Mouse (Mus musculus) hindbrain, embryonic 10.5 days (tissue): Measurements from ENCODE around the gene Pcnx3. TPM values are rescaled to one million over a fixed set of nuclear protein-coding genes. Genes with fewer than 3 reads are reported as not detected.
A peak's percentile ranks its signal among the peaks of the same experiment; 100 is the strongest.

Source experiments
- DNase-seq: peaks from one replicate; pipeline ENCODE4 v3.0.0-alpha.2; 2017; ENCODE audit warnings: low spot score
- H3K27ac ChIP-seq: fragments of 300-500 bp; sonication (generic); 2 replicates; pipeline ENCODE4 v1.5.1; 2016; ENCODE audit warnings: mild to moderate bottlenecking, moderate library complexity
- H3K27me3 ChIP-seq: fragments of 300-500 bp; sonication (generic); 2 replicates; pipeline ENCODE4 v1.6.1; 2016; ENCODE audit warnings: mild to moderate bottlenecking; ENCODE audit not compliant: poor library complexity, insufficient read depth, severe bottlenecking
- H3K36me3 ChIP-seq: fragments of 300-500 bp; sonication (generic); 2 replicates; pipeline ENCODE4 v1.6.1; 2016; ENCODE audit warnings: mild to moderate bottlenecking, moderate library complexity
- H3K4me1 ChIP-seq: fragments of 300-500 bp; sonication (generic); replicated peaks from 2 replicates; pipeline ENCODE4 v1.6.1; 2016; ENCODE audit warnings: mild to moderate bottlenecking
- H3K4me3 ChIP-seq: fragments of 300-500 bp; sonication (generic); 2 replicates; pipeline ENCODE4 v1.5.1; 2016; ENCODE audit warnings: mild to moderate bottlenecking, moderate library complexity
- H3K9me3 ChIP-seq: fragments of 300-500 bp; sonication (generic); 2 replicates; pipeline ENCODE4 v1.6.1; 2016; ENCODE audit warnings: mild to moderate bottlenecking, moderate library complexity
- WGBS: fragments of 180-500 bp; shearing (Covaris S2); methylation state at CpG from one replicate; pipeline ENCODE4 v1.1.7; 2016; 5-methylcytosine and 5-hydroxymethylcytosine counted together
- polyA plus RNA-seq: library from polyadenylated mRNA; unstranded; fragments of >200 nt; fragmentation: Nextera tagmentation; extraction: Ambion mirVana; gene quantifications from 2 replicates; pipeline ENCODE4 v1.2.1, GENCODE M21; 2016

Pcnx3 gene
- polyA plus RNA-seq, 1 experiment from 2014 or later = 30.8 TPM

DNA sequence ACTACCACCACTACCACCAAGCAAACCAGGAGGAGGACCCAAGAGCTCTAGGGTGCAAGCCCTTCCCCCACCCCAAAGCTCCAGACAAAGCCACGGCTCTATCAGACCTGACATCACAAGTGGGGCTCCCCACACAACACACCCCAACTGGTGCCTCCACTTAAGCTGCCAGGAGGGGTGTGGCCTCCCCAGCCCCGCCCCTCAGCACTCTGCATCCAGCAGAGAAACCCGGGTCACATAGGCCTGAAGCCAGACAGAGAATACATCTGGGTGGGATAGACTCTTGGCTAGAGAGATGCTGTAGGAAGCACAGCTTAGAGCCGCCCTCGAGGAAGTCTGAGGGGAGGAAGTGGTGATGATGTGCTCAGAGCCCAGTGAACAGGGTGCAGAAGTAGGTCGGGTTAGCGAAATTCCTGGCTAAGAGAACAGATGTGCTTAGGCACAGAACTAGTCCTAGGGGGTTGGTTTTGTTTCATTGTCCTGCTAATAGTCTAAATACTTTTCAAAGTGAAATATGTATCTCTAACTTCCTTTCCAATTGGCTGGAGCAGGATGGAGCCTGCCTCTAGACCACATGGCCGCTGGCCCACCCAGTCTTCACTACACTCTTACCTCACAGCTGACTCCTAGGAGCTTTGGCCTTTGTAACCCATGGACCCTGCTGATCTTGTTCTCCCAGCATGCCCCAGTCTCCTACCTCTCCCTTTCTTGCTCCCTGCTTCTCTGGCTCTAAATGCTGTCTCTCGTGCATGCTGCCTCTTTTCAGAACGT lies 16.3 kb upstream of the Pcnx3 start:
- H3K27me3 ChIP-seq = no peaks in the 10 kb centered on the region
- H3K36me3 ChIP-seq = peaks cover 82% of the 10 kb centered on the region
- H3K4me1 ChIP-seq = peaks cover 10% of the 10 kb centered on the region
- H3K27ac ChIP-seq = peak overlapping the region; percentile 35; the same call in 1 of the 2 replicates
- no peak for DNase-seq
- H3K9me3 ChIP-seq = no peaks in the 10 kb centered on the region
- WGBS = 48% methylated on average over 10 of the region's 10 CpGs
- peak overlapping the region; percentile 3; the same call in 1 of the 2 replicates for H3K4me3 ChIP-seq

DNA sequence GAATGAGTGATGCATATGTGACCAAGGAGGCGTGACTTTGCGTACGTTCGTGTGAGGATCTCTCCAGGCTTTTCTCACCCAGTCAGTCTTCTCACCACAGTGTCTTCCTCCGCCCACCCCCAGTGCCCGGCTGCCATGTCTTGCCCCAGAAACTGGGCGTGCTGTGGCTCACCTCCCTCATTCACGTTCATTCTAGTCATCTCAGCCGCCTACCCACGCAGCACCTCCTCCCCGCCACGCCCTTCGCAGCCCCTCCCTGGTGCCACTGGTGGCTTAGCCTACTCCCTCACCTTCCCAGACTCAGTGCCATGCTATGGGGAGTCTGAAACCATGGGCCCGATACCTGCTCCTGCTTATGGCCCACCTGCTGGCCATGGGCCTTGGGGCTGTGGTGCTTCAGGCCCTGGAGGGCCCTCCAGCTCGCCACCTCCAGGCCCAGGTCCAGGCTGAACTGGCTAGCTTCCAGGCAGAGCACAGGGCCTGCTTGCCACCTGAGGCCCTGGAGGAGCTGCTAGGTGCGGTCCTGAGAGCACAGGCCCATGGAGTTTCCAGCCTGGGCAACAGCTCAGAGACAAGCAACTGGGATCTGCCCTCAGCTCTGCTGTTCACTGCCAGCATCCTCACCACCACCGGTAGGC lies 15.6 kb upstream of the Pcnx3 start, which contains the start of gene Kcnk7:
TSS of gene Kcnk7 (plus strand) at position 205 of the 638 bp plus-strand sequence.
- 78% methylated on average over 17 of the region's 17 CpGs for WGBS
- no peak for DNase-seq
- Histone ChIP-seq H3K4me3 (peak within 1 kb of the TSS; percentile 3; the same call in 1 of the 2 replicates), H3K4me1 (peaks cover 10% of the 10 kb centered on the region), H3K36me3 (peaks cover 84% of the 10 kb centered on the region), H3K27ac (peak within 1 kb of the TSS; percentile 35; the same call in 1 of the 2 replicates), H3K27me3 (no peaks in the 10 kb centered on the region), H3K9me3 (no peaks in the 10 kb centered on the region)

DNA sequence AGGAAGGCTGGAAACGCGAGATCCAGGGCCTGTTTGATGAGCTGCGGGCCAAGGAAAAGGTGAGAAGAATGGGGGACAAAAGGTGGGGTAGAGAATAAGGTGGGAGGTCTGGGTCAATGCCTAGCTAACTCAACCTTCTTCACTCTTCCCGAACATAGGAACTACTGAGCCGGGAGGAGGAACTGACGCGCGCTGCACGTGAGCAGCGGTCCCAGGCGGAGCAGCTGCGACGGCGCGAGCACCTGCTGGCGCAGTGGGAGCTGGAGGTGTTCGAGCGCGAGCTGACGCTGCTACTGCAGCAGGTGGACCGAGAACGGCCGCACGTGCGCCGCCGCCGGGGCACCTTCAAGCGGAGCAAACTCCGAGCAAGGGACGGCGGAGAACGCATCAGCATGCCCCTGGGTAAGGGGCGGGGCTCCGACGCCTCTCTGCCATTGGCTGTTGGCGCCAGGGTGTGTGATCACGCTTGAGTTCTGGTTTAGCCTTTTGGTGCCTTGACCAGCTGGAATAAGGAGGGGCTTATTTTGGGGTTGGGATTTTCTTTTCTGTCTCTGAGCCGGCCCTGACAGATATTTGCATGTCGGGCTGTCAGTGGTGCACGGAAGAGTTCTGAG lies 7.2 kb upstream of the Pcnx3 start:
- Histone ChIP-seq H3K36me3 (peaks cover 100% of the 10 kb centered on the region), H3K4me3 (peak overlapping the region; percentile 48), H3K27ac (0 out of 2 replicates have a peak overlapping the region, but pooled peaks have one; percentile 12), H3K9me3 (no peaks in the 10 kb centered on the region), H3K27me3 (peaks cover 19% of the 10 kb centered on the region), H3K4me1 (peaks cover 46% of the 10 kb centered on the region)
- 9% methylated on average over 41 of the region's 41 CpGs for WGBS
- peak; percentile 65 for DNase-seq

DNA sequence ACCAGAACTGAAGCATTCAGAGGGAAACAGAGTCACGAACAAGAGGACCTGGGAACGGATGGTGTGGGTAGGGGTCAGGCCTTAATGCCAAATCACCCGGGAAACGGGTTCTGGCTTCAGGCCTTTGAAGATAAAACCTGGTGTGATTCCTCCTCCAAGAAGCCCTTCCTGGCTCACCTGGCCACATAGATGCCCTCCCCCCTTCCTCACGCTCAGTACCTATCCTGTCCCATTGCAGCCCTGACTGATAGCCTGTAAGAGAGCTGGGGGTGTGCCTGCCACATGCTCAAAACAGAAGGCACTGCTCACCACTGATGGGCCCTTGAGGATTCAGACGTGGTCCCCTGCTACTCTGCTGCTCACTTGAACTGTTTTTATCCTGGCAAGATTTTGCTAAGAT lies 5.1 kb upstream of the Pcnx3 start:
- 96% methylated on average over 6 of the region's 6 CpGs for WGBS
- Histone ChIP-seq H3K27ac (no peak overlapping the region), H3K4me3 (no peak overlapping the region), H3K4me1 (peaks cover 62% of the 10 kb centered on the region), H3K27me3 (peaks cover 19% of the 10 kb centered on the region), H3K9me3 (no peaks in the 10 kb centered on the region), H3K36me3 (peaks cover 86% of the 10 kb centered on the region)
- DNase-seq = no peak

DNA sequence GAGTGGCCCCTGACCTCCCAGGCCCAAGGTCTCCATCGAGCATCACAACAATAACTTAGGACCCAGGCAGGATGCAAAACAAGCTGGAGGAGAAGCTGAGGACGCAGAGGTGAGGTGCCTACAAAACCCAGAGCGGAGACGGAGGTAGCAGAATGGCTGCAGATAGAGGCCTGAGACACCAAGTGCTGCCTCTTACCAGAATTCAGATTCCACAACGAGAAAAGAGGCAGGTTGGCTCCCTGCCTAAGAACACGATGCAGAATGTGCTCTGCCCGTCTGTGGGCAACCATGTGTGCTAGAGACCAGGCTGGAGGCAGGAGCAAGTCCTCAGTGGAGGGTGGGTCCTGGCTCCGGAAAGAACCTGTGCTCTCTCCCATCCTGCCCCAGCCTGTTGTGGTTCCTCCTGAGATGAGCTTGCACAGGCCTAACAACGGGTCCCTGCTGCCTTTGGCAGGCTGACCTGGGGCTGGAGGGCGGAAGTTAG lies 4.2 kb upstream of the Pcnx3 start:
- peaks cover 65% of the 10 kb centered on the region for H3K4me1 ChIP-seq
- H3K9me3 ChIP-seq = no peaks in the 10 kb centered on the region
- H3K36me3 ChIP-seq = peaks cover 78% of the 10 kb centered on the region
- peaks cover 19% of the 10 kb centered on the region for H3K27me3 ChIP-seq
- no peak for DNase-seq
- WGBS = 80% methylated on average over 10 of the region's 10 CpGs
- H3K27ac ChIP-seq = peak overlapping the region; percentile 68
- H3K4me3 ChIP-seq = peak overlapping the region; percentile 90

DNA sequence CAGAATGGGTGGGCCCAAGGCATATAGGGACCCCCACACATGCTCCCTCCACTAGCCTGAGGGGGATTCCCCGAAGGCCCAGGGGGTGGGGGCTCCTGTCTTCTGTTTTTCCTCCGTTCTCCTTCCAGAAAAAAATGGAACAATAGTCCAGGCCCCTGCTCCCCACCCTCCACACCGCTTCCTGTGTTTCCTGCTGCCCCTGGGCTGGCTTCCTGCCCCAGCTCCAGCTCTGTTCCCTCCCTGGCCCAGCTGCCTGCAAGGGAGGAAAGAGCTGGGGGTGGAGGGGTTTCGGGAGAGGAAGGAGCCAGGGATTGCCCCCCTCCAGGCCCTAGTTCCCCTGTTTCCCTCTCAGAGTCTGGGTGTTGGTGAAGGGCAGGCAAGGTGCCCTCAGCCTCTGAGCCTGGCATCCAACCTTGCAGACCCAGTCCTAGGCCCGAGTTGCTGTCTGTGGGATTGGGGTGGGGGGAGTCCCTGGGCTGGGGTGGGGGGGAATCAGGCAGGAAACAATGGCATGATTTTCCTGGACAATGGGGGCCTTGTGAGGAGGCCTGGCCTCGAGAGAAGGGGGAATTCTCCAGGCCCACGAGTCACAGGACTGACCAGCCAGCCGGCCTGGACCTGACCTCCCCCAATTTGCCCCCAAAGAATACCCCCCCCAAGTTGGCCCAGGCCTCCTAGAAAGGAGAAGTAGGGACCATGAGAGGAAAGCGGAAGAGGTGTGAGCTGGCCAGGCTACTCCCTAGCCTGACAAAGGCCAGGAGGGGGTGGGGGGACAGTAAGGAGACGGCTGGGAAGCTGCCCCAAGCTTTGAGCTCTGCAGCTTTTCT lies 3.6 kb upstream of the Pcnx3 start:
- no peak for DNase-seq
- H3K27ac ChIP-seq = peak overlapping the region; percentile 68
- WGBS = 64% methylated on average over 10 of the region's 10 CpGs
- H3K4me3 ChIP-seq = peak overlapping the region; percentile 90
- peaks cover 73% of the 10 kb centered on the region for H3K36me3 ChIP-seq
- H3K9me3 ChIP-seq = no peaks in the 10 kb centered on the region
- H3K27me3 ChIP-seq = peaks cover 19% of the 10 kb centered on the region
- peaks cover 72% of the 10 kb centered on the region for H3K4me1 ChIP-seq

DNA sequence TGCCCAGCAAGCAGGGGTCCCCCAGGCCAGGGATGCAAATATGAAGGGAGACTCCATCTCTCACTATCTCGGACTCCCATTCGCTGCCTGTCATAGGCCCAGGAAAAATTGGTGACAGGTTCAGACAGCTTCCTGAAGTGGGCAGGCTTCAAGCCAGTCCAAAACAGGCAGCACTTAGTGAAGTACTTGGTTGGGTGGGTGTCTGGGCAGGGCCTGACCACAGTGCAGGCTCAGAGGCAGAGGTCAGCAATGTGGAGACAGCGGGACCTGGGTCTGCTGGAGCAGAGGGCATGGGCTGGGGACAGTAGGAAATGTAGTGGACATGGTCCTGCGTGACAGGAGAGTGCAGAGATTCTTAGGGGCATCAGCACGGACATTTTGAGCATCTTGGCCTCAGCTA lies 2.9 kb upstream of the Pcnx3 start:
- Histone ChIP-seq H3K4me3 (peak overlapping the region; percentile 90), H3K36me3 (peaks cover 72% of the 10 kb centered on the region), H3K27ac (peak overlapping the region; percentile 68; the same call in 1 of the 2 replicates), H3K4me1 (peaks cover 76% of the 10 kb centered on the region), H3K9me3 (no peaks in the 10 kb centered on the region), H3K27me3 (peaks cover 19% of the 10 kb centered on the region)
- WGBS = 87% methylated on average over 5 of the region's 5 CpGs
- DNase-seq = no peak

DNA sequence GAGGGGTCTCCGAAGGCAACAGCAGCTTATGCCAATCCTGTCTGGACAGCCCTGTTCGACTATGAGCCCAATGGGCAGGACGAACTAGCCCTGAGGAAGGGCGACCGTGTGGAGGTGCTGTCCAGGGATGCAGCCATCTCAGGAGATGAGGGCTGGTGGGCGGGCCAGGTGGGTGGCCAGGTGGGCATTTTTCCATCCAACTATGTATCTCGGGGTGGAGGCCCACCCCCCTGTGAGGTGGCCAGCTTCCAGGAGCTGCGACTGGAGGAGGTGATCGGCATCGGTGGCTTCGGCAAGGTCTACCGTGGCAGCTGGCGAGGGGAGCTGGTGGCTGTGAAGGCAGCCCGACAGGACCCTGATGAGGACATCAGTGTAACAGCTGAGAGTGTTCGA lies 1.6 kb upstream of the Pcnx3 start:
- Histone ChIP-seq H3K27me3 (peaks cover 15% of the 10 kb centered on the region), H3K36me3 (peaks cover 72% of the 10 kb centered on the region), H3K27ac (peak overlapping the region; percentile 91), H3K4me3 (peak overlapping the region; percentile 90), H3K4me1 (peaks cover 65% of the 10 kb centered on the region), H3K9me3 (no peaks in the 10 kb centered on the region)
- WGBS = 71% methylated on average over 15 of the region's 15 CpGs
- no peak for DNase-seq

DNA sequence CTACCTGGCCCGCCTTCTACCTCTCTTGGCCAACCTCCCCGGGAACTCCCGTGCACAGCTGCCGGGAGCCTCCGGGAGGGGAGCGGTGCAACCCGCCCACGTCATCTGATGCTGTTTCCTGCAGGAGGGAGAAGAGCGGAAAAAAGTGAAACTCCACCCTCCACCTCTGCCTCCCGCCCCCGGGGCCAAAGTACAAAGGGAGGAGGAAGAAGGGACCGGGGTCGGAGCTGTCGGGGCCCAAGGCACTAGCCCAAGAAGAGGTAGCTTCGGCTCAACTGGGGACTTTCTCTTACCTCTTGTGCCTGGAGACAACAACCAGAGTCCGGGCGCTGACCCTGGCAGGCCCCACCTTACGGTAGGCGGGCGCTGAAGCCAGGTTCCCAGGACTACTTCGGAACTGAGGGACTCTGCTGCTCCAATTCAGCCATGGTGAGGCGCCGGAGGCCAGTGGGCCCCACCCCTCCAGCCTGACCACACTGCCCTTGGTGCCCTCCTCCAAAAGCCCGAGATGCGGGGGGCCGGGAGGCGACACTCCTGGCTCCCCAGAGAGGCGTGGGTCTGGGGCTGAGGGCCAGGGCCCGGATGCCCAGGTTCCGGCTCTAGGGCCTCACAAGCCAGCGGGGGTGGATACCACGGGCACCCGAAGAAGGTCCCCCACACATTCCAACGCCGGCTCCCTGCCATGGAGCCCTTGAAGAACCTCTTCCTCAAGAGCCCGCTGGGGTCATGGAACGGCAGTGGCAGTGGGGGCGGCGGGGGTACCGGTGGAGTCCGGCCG lies 1.0 kb upstream of the Pcnx3 start:
- WGBS = 12% methylated on average over 42 of the region's 42 CpGs
- H3K4me3 ChIP-seq = peak overlapping the region; percentile 90
- DNase-seq = peak; percentile 78
- H3K27me3 ChIP-seq = peaks cover 9% of the 10 kb centered on the region
- peak overlapping the region; percentile 91 for H3K27ac ChIP-seq
- H3K36me3 ChIP-seq = peaks cover 72% of the 10 kb centered on the region
- H3K4me1 ChIP-seq = peaks cover 61% of the 10 kb centered on the region
- H3K9me3 ChIP-seq = no peaks in the 10 kb centered on the region

DNA sequence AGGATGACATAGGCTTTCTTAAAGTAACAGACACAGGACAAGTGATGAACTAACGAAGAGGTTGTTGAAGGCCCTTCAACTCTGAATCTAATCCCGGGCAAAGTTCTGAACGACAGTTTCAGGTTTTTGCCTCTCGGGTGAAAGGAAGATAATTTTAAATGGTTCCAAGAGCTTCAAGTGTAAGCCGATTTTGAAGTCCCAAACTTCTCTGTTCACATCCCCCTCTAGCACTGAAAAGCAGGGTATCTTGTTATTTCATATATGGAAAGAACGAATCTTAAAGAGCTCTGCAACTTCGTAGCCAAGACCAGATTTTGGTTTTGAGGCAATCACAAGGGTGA lies 350 bp upstream of the Pcnx3 start:
- Histone ChIP-seq H3K27me3 (0 out of 2 replicates have a peak, but pooled peaks cover 2% of the 10 kb centered on the region), H3K36me3 (peaks cover 72% of the 10 kb centered on the region), H3K4me3 (peak overlapping the region; percentile 90), H3K9me3 (no peaks in the 10 kb centered on the region), H3K27ac (peak overlapping the region; percentile 91), H3K4me1 (peaks cover 61% of the 10 kb centered on the region)
- WGBS = 1% methylated on average over 7 of the region's 7 CpGs
- no peak for DNase-seq

DNA sequence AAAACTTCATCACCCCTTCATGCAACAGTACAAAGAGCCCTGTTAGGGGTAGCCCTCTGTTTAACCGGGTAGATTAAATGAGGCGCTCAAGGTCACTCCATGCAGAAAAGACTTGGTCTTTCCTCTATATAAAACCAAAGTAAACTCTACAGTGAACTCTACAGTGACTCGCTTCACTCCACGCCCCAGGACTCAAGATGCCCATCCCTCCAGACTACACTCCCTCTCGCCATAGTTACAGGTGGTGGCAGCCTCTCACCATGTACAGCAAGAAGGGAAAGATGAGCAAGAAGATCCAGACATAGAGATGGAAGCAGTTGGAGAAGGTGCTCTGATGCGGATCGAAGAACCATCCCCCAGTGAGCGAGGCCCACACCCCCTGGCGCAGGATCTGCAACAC lies 970 bp downstream of the Pcnx3 start:
- H3K27ac ChIP-seq = peak overlapping the region; percentile 91
- peaks cover 72% of the 10 kb centered on the region for H3K36me3 ChIP-seq
- no peaks in the 10 kb centered on the region for H3K27me3 ChIP-seq
- peaks cover 48% of the 10 kb centered on the region for H3K4me1 ChIP-seq
- 21% methylated on average over 9 of the region's 9 CpGs for WGBS
- H3K4me3 ChIP-seq = peak overlapping the region; percentile 90
- H3K9me3 ChIP-seq = no peaks in the 10 kb centered on the region
- no peak for DNase-seq
